Mouse (Mus musculus): ENCODE data around the gene Fthl17c.
"Not testable (repeated sequence)": the region's sequence is repeated elsewhere in the genome, so short reads cannot be mapped to it uniquely, and the experiment has no call there.

Fthl17c gene

GRCm38 (mm10) chrX:8976459-8976858 lies at the start of gene Fthl17c:
Gene Fthl17c (minus strand): TSS chrX:8976559.
- not testable (repeated sequence) for DNase-seq

- DNase-seq: no peak
Observed at GRCm38 (mm10) chrX:9019481-9019880, 43.1 kb upstream of the Fthl17c start.

- no peak for DNase-seq
Observed at GRCm38 (mm10) chrX:9016079-9016478, 39.7 kb upstream of the Fthl17c start.

- not testable (repeated sequence) for DNase-seq
Observed at GRCm38 (mm10) chrX:8986655-8987054, 10.3 kb upstream of the Fthl17c start, which contains the start of gene Fthl17d. Gene Fthl17d (minus strand): TSS chrX:8986755.

- DNase-seq: not testable (repeated sequence)
Observed at GRCm38 (mm10) chrX:8964618-8965017, 11.7 kb downstream of the Fthl17c start.

GRCm38 (mm10) chrX:8962875-8963274 lies 13.5 kb downstream of the Fthl17c start, which contains the start of gene Fthl17b:
Gene Fthl17b (minus strand): TSS chrX:8962975.
- not testable (repeated sequence) for DNase-seq

- peak; percentile 66 for DNase-seq
Observed at GRCm38 (mm10) chrX:8948130-8948805, 28.1 kb downstream of the Fthl17c start.

- no peak for DNase-seq
Observed at GRCm38 (mm10) chrX:8944041-8944440, 32.3 kb downstream of the Fthl17c start.

- no peak for DNase-seq
Observed at GRCm38 (mm10) chrX:8927308-8927707, 49.1 kb downstream of the Fthl17c start.

Measured in cerebellum, adult 9-11 months (tissue).